Mouse (Mus musculus): ENCODE results near the gene Homer2. TPM values are rescaled to one million over a fixed set of nuclear protein-coding genes. Genes with fewer than 3 reads are reported as not detected.
A peak's percentile ranks its signal among the peaks of the same experiment; 100 is the strongest.

Gene Homer2
- polyA plus RNA-seq, 1 experiment from 2014 or later = 3.9 TPM

- H3K4me2 ChIP-seq = peak overlapping the region; percentile 19; the same call in 1 of the 2 replicates
- H3K9ac ChIP-seq = no peak overlapping the region
- ATAC-seq (ENCODE audit: insufficient read depth) = peak; percentile 41; the same call in 1 of the 2 replicates
- peaks cover 22% of the 10 kb centered on the region for H3K4me1 ChIP-seq (replicated peaks)
- H3K27ac ChIP-seq (replicated peaks) = no peak overlapping the region
- no peaks in the 10 kb centered on the region for H3K9me3 ChIP-seq (replicated peaks)
- no peaks in the 10 kb centered on the region for H3K27me3 ChIP-seq
- H3K36me3 ChIP-seq (replicated peaks) = no peaks in the 10 kb centered on the region
- no peak overlapping the region for H3K4me3 ChIP-seq (replicated peaks)
- 40% methylated on average over 18 of the region's 18 CpGs for WGBS (ENCODE audit: insufficient replicate concordance)
These were observed 97.2 kb downstream of the Homer2 start for GRCm38 (mm10) chr7:81610125-81610524.

- no peak overlapping the region for H3K9ac ChIP-seq
- 47% methylated on average over 5 of the region's 5 CpGs for WGBS (ENCODE audit: insufficient replicate concordance)
- H3K27me3 ChIP-seq = no peaks in the 10 kb centered on the region
- no peak overlapping the region for H3K4me3 ChIP-seq (replicated peaks)
- no peak for ATAC-seq (ENCODE audit: insufficient read depth)
- no peaks in the 10 kb centered on the region for H3K36me3 ChIP-seq (replicated peaks)
- H3K27ac ChIP-seq (replicated peaks) = peak overlapping the region; percentile 21; the same call in 1 of the 2 replicates
- H3K4me2 ChIP-seq = no peak overlapping the region
- peaks cover 36% of the 10 kb centered on the region for H3K4me1 ChIP-seq (replicated peaks)
- H3K9me3 ChIP-seq (replicated peaks) = no peaks in the 10 kb centered on the region
These were observed 100.9 kb downstream of the Homer2 start for GRCm38 (mm10) chr7:81606452-81606851.

DNA sequence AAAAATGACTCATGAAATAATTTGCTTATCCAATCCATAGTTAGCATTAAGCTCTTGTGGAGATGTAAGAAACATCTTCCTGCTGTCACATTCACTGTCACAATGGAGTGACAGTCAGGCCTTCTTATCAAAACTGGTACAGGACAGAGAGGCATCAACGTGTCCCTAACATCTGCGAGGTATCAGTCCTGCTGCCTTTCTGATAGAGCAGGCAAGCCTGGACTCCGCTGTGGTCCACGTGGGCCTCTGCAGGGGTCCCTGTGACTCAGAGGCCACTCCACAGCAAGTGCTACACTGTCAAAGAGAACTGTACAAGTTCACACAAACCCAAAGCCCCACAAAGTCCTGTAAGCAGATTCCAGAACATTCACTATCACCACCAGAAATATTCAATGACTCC is 101.8 kb downstream of the Homer2 start:
- H3K27ac ChIP-seq (replicated peaks) = peak overlapping the region; percentile 21; the same call in 1 of the 2 replicates
- no peaks in the 10 kb centered on the region for H3K9me3 ChIP-seq (replicated peaks)
- 22% methylated on average over 4 of the region's 4 CpGs for WGBS (ENCODE audit: insufficient replicate concordance)
- H3K4me2 ChIP-seq = peak overlapping the region; percentile 23; the same call in 1 of the 2 replicates
- no peaks in the 10 kb centered on the region for H3K36me3 ChIP-seq (replicated peaks)
- H3K9ac ChIP-seq = no peak overlapping the region
- no peak overlapping the region for H3K4me3 ChIP-seq (replicated peaks)
- no peaks in the 10 kb centered on the region for H3K27me3 ChIP-seq
- ATAC-seq (ENCODE audit: insufficient read depth) = peak; percentile 90
- peaks cover 36% of the 10 kb centered on the region for H3K4me1 ChIP-seq (replicated peaks)

DNA sequence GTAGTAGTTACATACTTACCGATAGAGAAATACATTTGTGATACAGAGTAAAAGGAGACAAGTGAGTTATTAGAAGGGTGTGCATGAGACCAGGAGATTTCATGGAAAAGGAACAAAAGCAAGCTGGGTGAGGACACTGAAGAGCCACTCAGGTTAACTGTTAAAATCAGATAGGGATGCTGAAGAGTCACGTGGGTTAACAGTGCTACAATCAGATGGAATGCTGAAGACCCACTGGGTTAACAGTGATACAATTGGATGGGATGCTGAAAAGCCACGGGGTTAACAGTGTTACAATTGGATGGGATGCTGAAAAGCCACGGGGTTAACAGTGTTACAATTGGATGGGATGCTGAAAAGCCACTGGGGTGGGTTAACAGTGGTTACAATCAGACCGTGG is 102.3 kb downstream of the Homer2 start:
- Histone ChIP-seq H3K27ac (replicated peaks) (peak overlapping the region; percentile 48), H3K4me1 (replicated peaks) (peaks cover 33% of the 10 kb centered on the region), H3K27me3 (no peaks in the 10 kb centered on the region), H3K4me2 (0 out of 2 replicates have a peak overlapping the region, but pooled peaks have one; percentile 13), H3K9ac (no peak overlapping the region), H3K4me3 (replicated peaks) (no peak overlapping the region), H3K36me3 (replicated peaks) (no peaks in the 10 kb centered on the region), H3K9me3 (replicated peaks) (no peaks in the 10 kb centered on the region)
- WGBS (ENCODE audit: insufficient replicate concordance) = 27% methylated on average over 5 of the region's 5 CpGs
- ATAC-seq (ENCODE audit: insufficient read depth) = peak; percentile 49

GRCm38 (mm10) chr7:81599379-81600280 is 107.7 kb downstream of the Homer2 start:
- Histone ChIP-seq H3K4me3 (replicated peaks) (no peak overlapping the region), H3K27me3 (no peaks in the 10 kb centered on the region), H3K36me3 (replicated peaks) (peaks cover 49% of the 10 kb centered on the region), H3K9me3 (replicated peaks) (no peaks in the 10 kb centered on the region), H3K9ac (no peak overlapping the region), H3K4me1 (replicated peaks) (peaks cover 14% of the 10 kb centered on the region), H3K27ac (replicated peaks) (no peak overlapping the region), H3K4me2 (no peak overlapping the region)
- no peak for ATAC-seq (ENCODE audit: insufficient read depth)
- WGBS (ENCODE audit: insufficient replicate concordance) = 73% methylated on average over 8 of the region's 8 CpGs

GRCm38 (mm10) chr7:81597660-81598059 is 109.7 kb downstream of the Homer2 start:
- H3K4me2 ChIP-seq = no peak overlapping the region
- ATAC-seq (ENCODE audit: insufficient read depth) = no peak
- H3K27me3 ChIP-seq = no peaks in the 10 kb centered on the region
- no peak overlapping the region for H3K27ac ChIP-seq (replicated peaks)
- peaks cover 69% of the 10 kb centered on the region for H3K36me3 ChIP-seq (replicated peaks)
- H3K9me3 ChIP-seq (replicated peaks) = no peaks in the 10 kb centered on the region
- 0 out of 2 replicates have a peak, but pooled peaks cover 5% of the 10 kb centered on the region for H3K4me1 ChIP-seq (replicated peaks)
- H3K9ac ChIP-seq = no peak overlapping the region
- WGBS (ENCODE audit: insufficient replicate concordance) = 73% methylated on average over 1 of the region's 1 CpGs
- no peak overlapping the region for H3K4me3 ChIP-seq (replicated peaks)

- Histone ChIP-seq H3K9me3 (replicated peaks) (no peaks in the 10 kb centered on the region), H3K27me3 (no peaks in the 10 kb centered on the region), H3K4me2 (no peak overlapping the region), H3K27ac (replicated peaks) (no peak overlapping the region), H3K4me3 (replicated peaks) (no peak overlapping the region), H3K4me1 (replicated peaks) (peaks cover 9% of the 10 kb centered on the region; the same call in 1 of the 2 replicates), H3K9ac (no peak overlapping the region), H3K36me3 (replicated peaks) (peaks cover 85% of the 10 kb centered on the region)
- ATAC-seq (ENCODE audit: insufficient read depth) = peak; percentile 41; the same call in 1 of the 2 replicates
- WGBS (ENCODE audit: insufficient replicate concordance) = 83% methylated on average over 6 of the region's 6 CpGs
These were observed 111.2 kb downstream of the Homer2 start for GRCm38 (mm10) chr7:81596086-81596485.

DNA sequence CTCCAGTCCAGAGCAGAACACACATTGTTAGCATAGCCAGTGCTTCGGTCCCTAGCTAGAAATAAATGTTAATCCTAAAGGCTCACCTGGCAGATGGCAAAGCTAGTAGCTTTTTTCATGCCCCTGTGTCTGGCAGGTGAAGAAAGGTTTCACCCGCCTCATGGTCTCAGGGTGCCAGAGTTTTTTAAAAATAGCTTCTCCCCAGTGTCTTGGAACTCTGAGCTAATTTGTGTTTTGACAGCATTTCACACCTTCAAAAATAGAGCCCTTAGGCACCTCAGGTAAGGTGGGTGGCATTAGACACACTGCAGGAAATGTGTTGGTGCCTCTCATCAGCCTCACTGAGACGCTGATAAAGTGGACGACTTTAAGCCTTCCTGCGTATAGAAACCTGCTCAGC is 112.3 kb downstream of the Homer2 start:
- WGBS (ENCODE audit: insufficient replicate concordance) = 77% methylated on average over 5 of the region's 5 CpGs
- no peaks in the 10 kb centered on the region for H3K27me3 ChIP-seq
- H3K27ac ChIP-seq (replicated peaks) = no peak overlapping the region
- H3K4me2 ChIP-seq = no peak overlapping the region
- peaks cover 94% of the 10 kb centered on the region for H3K36me3 ChIP-seq (replicated peaks)
- H3K4me3 ChIP-seq (replicated peaks) = no peak overlapping the region
- no peak for ATAC-seq (ENCODE audit: insufficient read depth)
- H3K4me1 ChIP-seq (replicated peaks) = peaks cover 9% of the 10 kb centered on the region; the same call in 1 of the 2 replicates
- no peaks in the 10 kb centered on the region for H3K9me3 ChIP-seq (replicated peaks)
- H3K9ac ChIP-seq = no peak overlapping the region

DNA sequence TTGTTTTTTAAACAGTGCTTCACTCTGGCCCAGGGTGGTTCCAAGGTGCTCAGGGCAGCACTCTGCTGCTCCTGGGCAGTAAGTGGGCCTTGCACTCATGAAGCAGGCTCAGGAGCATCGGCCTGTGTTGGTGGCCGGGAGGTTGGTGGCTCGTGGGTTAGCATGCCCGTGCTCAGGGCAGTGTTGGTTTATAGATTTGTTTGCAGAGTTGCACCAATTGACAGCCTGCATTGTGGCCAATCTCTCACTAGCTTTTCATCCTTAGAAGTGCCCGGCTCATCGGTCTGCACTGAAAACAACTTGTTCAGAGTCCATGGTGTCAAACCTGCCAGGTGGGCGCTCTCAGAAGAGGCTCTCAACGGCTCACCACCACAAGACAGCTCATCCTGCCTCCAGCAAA is 113.9 kb downstream of the Homer2 start:
- Histone ChIP-seq H3K9me3 (replicated peaks) (no peaks in the 10 kb centered on the region), H3K4me3 (replicated peaks) (no peak overlapping the region), H3K9ac (no peak overlapping the region), H3K4me2 (no peak overlapping the region), H3K27ac (replicated peaks) (no peak overlapping the region), H3K27me3 (no peaks in the 10 kb centered on the region), H3K36me3 (replicated peaks) (peaks cover 97% of the 10 kb centered on the region), H3K4me1 (replicated peaks) (peaks cover 9% of the 10 kb centered on the region; the same call in 1 of the 2 replicates)
- no peak for ATAC-seq (ENCODE audit: insufficient read depth)
- WGBS (ENCODE audit: insufficient replicate concordance) = 80% methylated on average over 8 of the region's 8 CpGs

DNA sequence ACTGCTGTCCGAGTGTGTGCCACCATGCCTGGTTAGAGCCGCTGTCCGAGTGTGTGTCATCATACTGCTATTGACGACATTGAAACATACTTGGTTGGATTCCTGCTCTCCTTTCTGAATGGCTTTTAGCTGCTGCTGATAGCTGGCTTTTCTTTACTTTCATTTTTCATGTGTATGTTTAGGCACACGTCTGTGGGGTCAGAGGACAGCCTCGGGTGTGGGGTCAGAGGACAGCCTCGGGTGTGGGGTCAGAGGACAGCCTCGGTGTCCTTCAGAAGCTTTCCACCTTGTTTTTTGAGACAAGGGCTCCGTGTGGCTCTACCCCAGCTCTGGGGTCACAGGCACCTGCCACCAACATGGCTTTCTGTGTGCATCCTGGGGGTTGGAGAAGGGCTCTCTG is 114.6 kb downstream of the Homer2 start:
- WGBS (ENCODE audit: insufficient replicate concordance) = 70% methylated on average over 9 of the region's 9 CpGs
- H3K36me3 ChIP-seq (replicated peaks) = peaks cover 96% of the 10 kb centered on the region

GRCm38 (mm10) chr7:81587238-81587637 is 120.1 kb downstream of the Homer2 start:
- no peaks in the 10 kb centered on the region for H3K9me3 ChIP-seq (replicated peaks)
- peak overlapping the region; percentile 55; the same call in 1 of the 2 replicates for H3K27ac ChIP-seq (replicated peaks)
- no peak overlapping the region for H3K9ac ChIP-seq
- WGBS (ENCODE audit: insufficient replicate concordance) = 67% methylated on average over 4 of the region's 4 CpGs
- H3K4me1 ChIP-seq (replicated peaks) = peaks cover 4% of the 10 kb centered on the region
- H3K36me3 ChIP-seq (replicated peaks) = peaks cover 81% of the 10 kb centered on the region
- no peak overlapping the region for H3K4me2 ChIP-seq
- peak; percentile 79 for ATAC-seq (ENCODE audit: insufficient read depth)
- H3K4me3 ChIP-seq (replicated peaks) = no peak overlapping the region
- no peaks in the 10 kb centered on the region for H3K27me3 ChIP-seq

More for the DNA sequence above, 114.6 kb downstream of the Homer2 start:
- no peaks in the 10 kb centered on the region for H3K9me3 ChIP-seq (replicated peaks)
- H3K9ac ChIP-seq = no peak overlapping the region
- H3K4me2 ChIP-seq = no peak overlapping the region
- no peak overlapping the region for H3K27ac ChIP-seq (replicated peaks)
- ATAC-seq (ENCODE audit: insufficient read depth) = no peak
- H3K27me3 ChIP-seq = no peaks in the 10 kb centered on the region
- H3K4me1 ChIP-seq (replicated peaks) = peaks cover 9% of the 10 kb centered on the region
- no peak overlapping the region for H3K4me3 ChIP-seq (replicated peaks)

All from liver, embryonic 15.5 days (tissue).